Mouse (Mus musculus) midbrain, embryonic 12.5 days (tissue): ENCODE measurements around the gene Kdm2a. TPM values are rescaled to one million over a fixed set of nuclear protein-coding genes. Genes with fewer than 3 reads are reported as not detected.

Experiments
- ATAC-seq: fragments of 200-750 bp; cut with Nextera tagmentation; 2 replicates; pipeline ENCODE4 v1.8.0; 2017; ENCODE audit warnings: low read depth, moderate TSS enrichment, moderate library complexity; ENCODE audit not compliant: low FRiP score
- H3K27ac ChIP-seq: fragments of 300-500 bp; sonication (generic); replicated peaks from 2 replicates; pipeline ENCODE4 v1.5.1; 2016; ENCODE audit warnings: mild to moderate bottlenecking
- H3K27me3 ChIP-seq: fragments of 300-500 bp; sonication (generic); 2 replicates; pipeline ENCODE4 v1.6.1; 2016; ENCODE audit warnings: mild to moderate bottlenecking
- H3K36me3 ChIP-seq: fragments of 300-500 bp; sonication (generic); 2 replicates; pipeline ENCODE4 v1.6.1; 2016
- H3K4me1 ChIP-seq: fragments of 300-500 bp; sonication (generic); 2 replicates; pipeline ENCODE4 v1.6.1; 2016
- H3K4me2 ChIP-seq: fragments of 300-500 bp; sonication (generic); replicated peaks from 2 replicates; pipeline ENCODE4 v1.6.1; 2016; ENCODE audit warnings: mild to moderate bottlenecking, moderate library complexity
- H3K4me3 ChIP-seq: fragments of 300-500 bp; sonication (generic); 2 replicates; pipeline ENCODE4 v1.5.1; 2016; ENCODE audit warnings: mild to moderate bottlenecking
- H3K9ac ChIP-seq: fragments of 300-500 bp; sonication (generic); replicated peaks from 2 replicates; pipeline ENCODE4 v1.6.1; 2016; ENCODE audit warnings: mild to moderate bottlenecking, moderate library complexity
- H3K9me3 ChIP-seq: fragments of 300-500 bp; sonication (generic); 2 replicates; pipeline ENCODE4 v1.6.1; 2016; ENCODE audit warnings: mild to moderate bottlenecking
- WGBS: fragments of 180-500 bp; shearing (Covaris S2); methylation state at CpG from one replicate; pipeline ENCODE4 v1.1.7; 2016; 5-methylcytosine and 5-hydroxymethylcytosine counted together
- polyA plus RNA-seq: library from polyadenylated mRNA; unstranded; fragments of >200 nt; fragmentation: Nextera tagmentation; extraction: Ambion mirVana; gene quantifications from 2 replicates; pipeline ENCODE4 v1.2.1, GENCODE M21; 2016

Kdm2a gene
- polyA plus RNA-seq, 1 experiment from 2014 or later = 58.0 TPM

DNA sequence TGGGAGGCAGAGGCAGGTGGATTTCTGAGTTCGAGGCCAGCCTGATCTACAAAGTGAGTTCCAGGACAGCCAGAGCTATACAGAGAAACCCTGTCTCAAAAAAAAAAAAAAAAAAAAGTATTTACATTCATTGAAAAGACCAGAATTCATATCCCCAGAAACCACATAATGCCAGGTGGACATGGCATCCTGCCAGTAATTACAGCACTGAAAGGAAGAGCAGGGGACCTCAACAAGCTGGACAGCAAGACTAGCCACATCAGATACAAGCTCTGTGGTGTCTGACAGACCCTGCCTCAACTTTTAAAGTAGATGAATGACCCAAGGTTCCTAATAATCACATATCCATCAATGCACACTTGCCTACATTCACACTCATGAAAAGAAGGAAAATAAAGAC is 76.5 kb downstream of the Kdm2a start:
- H3K4me2 ChIP-seq = no peak overlapping the region
- H3K36me3 ChIP-seq = peaks cover 95% of the 10 kb centered on the region
- WGBS = 100% methylated on average over 1 of the region's 1 CpGs

DNA sequence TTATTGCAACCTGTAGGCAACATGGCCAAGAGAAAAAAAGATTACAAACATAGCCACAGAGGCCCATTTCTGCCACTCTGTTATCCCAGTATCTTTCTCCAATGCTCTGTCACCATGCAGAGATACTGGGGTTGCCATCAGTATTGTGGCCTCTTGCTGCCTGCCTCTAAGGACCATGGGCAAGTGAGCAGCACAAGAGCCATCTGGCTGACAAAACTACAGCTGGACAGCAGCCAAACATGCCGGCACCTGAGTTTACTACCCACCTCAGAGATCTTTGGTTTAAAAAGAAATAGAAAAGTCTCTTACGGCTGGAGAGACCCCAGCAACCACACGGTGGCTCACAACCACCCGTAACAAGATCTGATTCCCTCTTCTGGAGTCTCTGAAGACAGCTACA is 78.8 kb downstream of the Kdm2a start:
- Histone ChIP-seq H3K9me3 (no peaks in the 10 kb centered on the region), H3K27ac (no peak overlapping the region), H3K4me2 (no peak overlapping the region), H3K36me3 (peaks cover 81% of the 10 kb centered on the region), H3K4me1 (no peaks in the 10 kb centered on the region), H3K9ac (no peak overlapping the region), H3K4me3 (no peak overlapping the region), H3K27me3 (no peaks in the 10 kb centered on the region)
- 94% methylated on average over 4 of the region's 4 CpGs for WGBS
- ATAC-seq = no peak

More for the DNA sequence above, 76.5 kb downstream of the Kdm2a start:
- Histone ChIP-seq H3K9ac (no peak overlapping the region), H3K27ac (no peak overlapping the region), H3K9me3 (no peaks in the 10 kb centered on the region), H3K4me3 (no peak overlapping the region), H3K4me1 (no peaks in the 10 kb centered on the region), H3K27me3 (no peaks in the 10 kb centered on the region)
- no peak for ATAC-seq

DNA sequence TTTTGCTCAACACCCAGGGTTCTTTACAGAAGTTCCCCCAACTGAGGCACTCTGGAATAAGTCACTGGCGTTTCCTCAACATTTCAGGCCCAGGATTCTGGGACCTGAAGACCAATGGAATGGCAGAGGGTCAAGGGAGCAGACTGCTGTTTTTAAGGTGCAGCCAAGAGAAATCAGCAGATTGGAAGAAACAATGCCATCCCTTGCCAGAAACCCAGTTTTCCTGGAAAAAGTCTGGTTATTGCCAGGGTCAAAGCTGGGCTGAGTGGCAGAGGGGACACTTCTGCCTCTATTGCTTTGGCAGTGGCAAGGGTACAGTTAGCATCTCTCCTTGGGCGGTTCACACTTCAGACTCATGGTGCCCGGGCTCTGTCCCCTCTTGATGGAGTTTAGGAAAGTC is 80.9 kb downstream of the Kdm2a start:
- H3K9me3 ChIP-seq = no peaks in the 10 kb centered on the region
- WGBS = 92% methylated on average over 3 of the region's 3 CpGs
- H3K27me3 ChIP-seq = no peaks in the 10 kb centered on the region
- H3K9ac ChIP-seq = no peak overlapping the region
- H3K4me1 ChIP-seq = no peaks in the 10 kb centered on the region
- H3K4me3 ChIP-seq = no peak overlapping the region
- ATAC-seq = no peak
- H3K36me3 ChIP-seq = peaks cover 66% of the 10 kb centered on the region
- H3K27ac ChIP-seq = no peak overlapping the region
- no peak overlapping the region for H3K4me2 ChIP-seq

DNA sequence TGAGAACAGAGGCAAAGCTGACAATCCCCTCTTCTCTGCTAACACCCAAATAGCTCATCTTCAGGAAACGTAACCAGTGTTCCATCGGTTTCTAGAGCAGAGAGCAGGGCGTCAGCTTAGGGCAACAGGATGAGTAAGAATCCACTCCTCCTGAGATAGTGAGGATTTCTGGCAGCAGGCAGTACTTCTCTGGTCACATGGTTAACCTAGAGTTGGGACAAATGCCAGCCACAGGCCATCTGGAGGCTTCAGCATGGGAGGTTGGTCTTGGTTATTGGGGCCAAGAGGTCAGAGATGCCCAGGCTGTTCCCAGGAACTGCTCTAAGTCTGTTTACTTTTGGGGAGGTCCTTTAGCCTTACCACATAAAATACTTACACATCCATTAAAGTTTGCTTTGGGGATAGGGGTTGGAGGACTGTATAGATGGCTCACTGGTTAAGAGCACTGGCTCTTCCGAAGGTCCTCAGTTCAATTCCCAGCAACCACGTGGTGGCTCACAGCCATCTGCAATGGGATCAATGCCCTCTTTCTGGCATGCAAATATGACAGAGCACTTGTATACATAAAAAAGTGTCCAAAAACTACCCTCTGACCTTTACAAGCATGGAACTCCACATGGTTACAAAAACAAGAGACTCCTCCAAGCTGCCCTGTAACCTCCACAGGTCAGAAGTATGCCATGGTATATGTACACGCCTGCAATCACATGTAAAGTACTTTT is 82.7 kb downstream of the Kdm2a start:
- Histone ChIP-seq H3K4me2 (no peak overlapping the region), H3K9ac (no peak overlapping the region), H3K4me1 (no peaks in the 10 kb centered on the region), H3K27me3 (no peaks in the 10 kb centered on the region), H3K4me3 (no peak overlapping the region), H3K27ac (no peak overlapping the region), H3K9me3 (no peaks in the 10 kb centered on the region), H3K36me3 (peaks cover 51% of the 10 kb centered on the region)
- ATAC-seq = no peak
- WGBS = 83% methylated on average over 6 of the region's 6 CpGs

DNA sequence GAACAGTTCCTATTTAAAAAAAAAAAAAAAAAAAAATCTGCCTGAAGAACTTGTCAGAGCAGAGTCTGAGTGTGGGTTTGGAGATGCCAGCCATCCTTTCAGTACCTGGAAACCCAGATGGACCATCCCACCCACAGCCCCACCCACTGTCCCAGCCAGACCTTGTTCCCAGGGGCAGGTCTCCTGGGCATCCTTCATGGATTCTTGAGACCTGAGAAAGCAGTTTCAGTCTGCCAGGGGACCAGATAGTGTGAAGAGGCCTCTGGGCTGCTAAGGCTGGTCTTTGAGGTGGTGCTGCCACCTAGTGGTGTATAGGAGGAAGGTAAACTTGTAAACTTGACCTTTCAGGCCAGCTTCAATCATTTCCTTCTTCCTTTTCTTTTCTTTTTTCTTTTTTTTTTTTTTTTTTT is 88.3 kb downstream of the Kdm2a start:
- Histone ChIP-seq H3K9ac (no peak overlapping the region), H3K4me1 (peaks cover 10% of the 10 kb centered on the region), H3K9me3 (no peaks in the 10 kb centered on the region), H3K27me3 (no peaks in the 10 kb centered on the region), H3K36me3 (peaks cover 7% of the 10 kb centered on the region), H3K4me3 (no peak overlapping the region), H3K4me2 (no peak overlapping the region), H3K27ac (no peak overlapping the region)
- no peak for ATAC-seq

DNA sequence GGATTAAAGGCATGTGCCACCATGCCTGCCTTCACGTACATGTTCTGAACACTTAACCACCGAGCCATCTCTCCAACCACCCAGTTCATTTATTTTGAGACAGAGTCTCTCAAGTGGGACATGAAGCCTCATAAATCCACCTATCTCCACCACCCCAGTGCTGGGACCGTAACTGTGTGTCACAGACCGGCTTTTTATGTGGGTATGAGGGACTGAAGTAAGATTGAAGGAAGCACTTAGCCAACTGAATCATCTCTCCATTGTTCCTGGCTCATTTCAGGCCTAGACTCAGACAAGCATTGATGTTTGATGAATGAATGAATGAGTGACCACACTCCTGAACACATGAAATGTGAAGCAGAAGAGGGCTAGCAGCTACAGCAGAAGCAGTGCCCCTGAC is 88.8 kb downstream of the Kdm2a start:
- H3K36me3 ChIP-seq = peaks cover 7% of the 10 kb centered on the region
- no peak overlapping the region for H3K9ac ChIP-seq
- 94% methylated on average over 4 of the region's 4 CpGs for WGBS
- H3K27ac ChIP-seq = no peak overlapping the region
- H3K27me3 ChIP-seq = no peaks in the 10 kb centered on the region
- H3K9me3 ChIP-seq = no peaks in the 10 kb centered on the region
- H3K4me1 ChIP-seq = peaks cover 15% of the 10 kb centered on the region
- no peak overlapping the region for H3K4me3 ChIP-seq
- no peak for ATAC-seq
- no peak overlapping the region for H3K4me2 ChIP-seq

DNA sequence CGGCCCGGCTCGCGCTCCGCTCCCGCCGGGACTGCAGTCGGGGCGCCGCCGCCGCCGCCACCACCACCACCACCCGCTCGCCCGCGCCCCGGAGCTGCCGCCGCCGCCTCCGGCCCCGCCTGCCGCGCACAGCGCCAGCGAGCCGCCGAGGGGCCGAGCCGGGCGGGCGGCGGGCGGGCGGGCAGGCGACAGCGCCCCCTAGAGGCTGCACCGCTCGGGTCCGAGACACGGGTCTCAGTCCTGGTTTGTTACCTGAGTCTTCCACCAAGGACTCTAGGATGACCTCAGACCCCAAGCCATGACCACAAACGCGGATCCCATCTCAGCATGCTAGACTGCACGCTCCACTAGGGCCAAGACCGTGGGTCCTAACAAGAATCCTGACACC is 91.9 kb downstream of the Kdm2a start, which contains the start of gene Grk2:
Gene Grk2 (minus strand): TSS at position 33 of the 388 bp plus-strand sequence.
- Histone ChIP-seq H3K27ac (peak within 1 kb of the TSS; percentile 73), H3K9ac (peak within 1 kb of the TSS; percentile 95), H3K27me3 (no peaks in the 10 kb centered on the region), H3K4me1 (peaks cover 46% of the 10 kb centered on the region), H3K4me2 (peak within 1 kb of the TSS; percentile 78), H3K36me3 (no peaks in the 10 kb centered on the region), H3K9me3 (no peaks in the 10 kb centered on the region), H3K4me3 (peak within 1 kb of the TSS; percentile 95)
- peak; percentile 84 for ATAC-seq
- WGBS = 7% methylated on average over 4 of the region's 46 CpGs

DNA sequence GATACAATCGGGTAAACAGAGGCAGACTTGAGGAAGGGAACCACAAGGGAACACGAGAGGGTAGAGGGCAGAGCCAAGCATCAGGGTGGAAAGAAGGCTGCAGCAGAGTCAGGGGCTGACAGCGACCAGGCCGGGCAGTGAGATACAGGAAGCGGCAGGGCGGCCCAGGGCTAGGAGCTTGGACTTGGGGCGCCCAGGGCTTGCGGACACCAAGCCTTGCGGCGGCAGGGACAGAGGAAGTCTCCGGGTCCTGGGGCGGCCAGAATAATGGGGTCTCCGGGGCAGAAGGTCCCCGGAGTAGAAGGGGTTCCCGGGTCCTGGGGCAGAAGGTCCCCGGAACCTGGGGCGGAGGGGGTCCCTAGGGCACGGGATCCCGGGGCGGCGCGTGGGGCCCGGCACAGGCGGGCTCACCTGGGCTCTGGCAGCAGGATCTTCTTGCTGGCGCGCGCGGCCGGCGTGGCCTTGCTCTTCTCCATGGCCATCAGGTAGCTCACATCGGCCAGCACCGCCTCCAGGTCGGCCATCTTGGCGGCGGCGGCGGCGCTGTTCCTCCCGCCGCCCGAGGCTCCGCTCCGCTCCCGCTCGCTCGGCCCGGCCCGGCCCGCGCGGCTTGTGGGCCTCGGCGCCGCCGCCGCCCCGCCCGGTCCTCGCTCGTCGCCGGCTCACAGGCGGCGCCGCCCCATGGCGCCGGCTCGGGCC is 92.4 kb downstream of the Kdm2a start:
- Histone ChIP-seq H3K27me3 (no peaks in the 10 kb centered on the region), H3K27ac (peak overlapping the region; percentile 73), H3K4me3 (peak overlapping the region; percentile 95), H3K36me3 (no peaks in the 10 kb centered on the region), H3K9ac (peak overlapping the region; percentile 95), H3K9me3 (no peaks in the 10 kb centered on the region), H3K4me1 (peaks cover 48% of the 10 kb centered on the region), H3K4me2 (peak overlapping the region; percentile 78)
- under 1% methylated on average over 47 of the region's 68 CpGs for WGBS
- peak; percentile 76 for ATAC-seq

DNA sequence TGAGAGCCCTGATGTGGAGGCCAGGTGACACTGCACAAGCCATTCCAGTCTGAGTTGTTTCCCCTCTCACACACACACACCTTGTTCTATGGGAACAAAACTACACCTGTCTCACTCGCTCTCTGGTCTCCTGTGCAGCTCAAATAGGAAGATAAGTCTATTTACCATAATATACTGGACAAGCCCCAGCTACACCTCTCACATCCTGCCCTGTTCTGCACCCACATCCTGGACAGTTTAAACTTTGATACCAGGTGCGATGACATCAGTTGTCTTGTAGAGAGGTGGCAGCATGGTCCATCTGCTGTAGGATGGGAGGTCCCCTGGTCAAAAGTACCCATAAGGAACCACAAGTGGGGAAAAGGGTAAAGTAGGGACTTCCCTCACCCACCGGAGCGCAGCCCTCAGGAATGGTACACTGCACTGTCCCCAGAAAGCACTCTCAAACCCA is 93.2 kb downstream of the Kdm2a start:
- H3K4me1 ChIP-seq = peaks cover 48% of the 10 kb centered on the region
- 63% methylated on average over 4 of the region's 4 CpGs for WGBS
- ATAC-seq = no peak

DNA sequence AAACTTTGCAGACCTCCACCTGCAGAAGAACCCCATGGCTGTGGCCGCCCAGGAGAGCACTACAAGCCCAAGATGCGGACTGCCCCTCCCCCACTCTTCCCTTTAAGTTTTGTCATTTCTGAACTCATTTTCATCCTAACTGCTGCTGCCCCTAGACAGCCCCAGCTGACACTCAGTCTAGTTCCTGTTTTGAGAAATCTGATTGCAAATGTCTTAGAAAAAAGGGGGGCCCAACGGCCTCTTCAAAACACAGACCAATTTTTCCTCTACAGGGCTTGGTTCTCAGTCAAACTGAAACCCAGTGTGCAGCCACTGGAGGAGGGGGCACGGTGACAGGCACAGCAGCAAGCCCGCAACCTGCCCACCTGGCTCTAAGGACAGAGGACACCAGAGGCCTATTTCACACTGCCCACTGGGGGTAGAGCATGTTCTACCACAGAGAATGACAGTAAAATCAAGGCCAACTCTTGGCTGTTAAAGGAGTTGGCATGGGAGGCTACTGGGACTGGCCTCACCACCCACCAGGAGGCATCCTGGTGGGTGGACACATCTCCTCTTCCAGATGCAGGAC is 93.7 kb downstream of the Kdm2a start:
- Histone ChIP-seq H3K9ac (peak overlapping the region; percentile 95), H3K9me3 (no peaks in the 10 kb centered on the region), H3K27ac (no peak overlapping the region), H3K4me2 (peak overlapping the region; percentile 78), H3K4me3 (peak overlapping the region; percentile 95), H3K4me1 (peaks cover 48% of the 10 kb centered on the region), H3K36me3 (no peaks in the 10 kb centered on the region), H3K27me3 (no peaks in the 10 kb centered on the region)
- no peak for ATAC-seq
- 79% methylated on average over 5 of the region's 5 CpGs for WGBS

More for the DNA sequence above, 93.2 kb downstream of the Kdm2a start:
- Histone ChIP-seq H3K27ac (no peak overlapping the region), H3K4me2 (peak overlapping the region; percentile 78), H3K9me3 (no peaks in the 10 kb centered on the region), H3K36me3 (no peaks in the 10 kb centered on the region), H3K27me3 (no peaks in the 10 kb centered on the region), H3K4me3 (peak overlapping the region; percentile 95), H3K9ac (peak overlapping the region; percentile 95)

DNA sequence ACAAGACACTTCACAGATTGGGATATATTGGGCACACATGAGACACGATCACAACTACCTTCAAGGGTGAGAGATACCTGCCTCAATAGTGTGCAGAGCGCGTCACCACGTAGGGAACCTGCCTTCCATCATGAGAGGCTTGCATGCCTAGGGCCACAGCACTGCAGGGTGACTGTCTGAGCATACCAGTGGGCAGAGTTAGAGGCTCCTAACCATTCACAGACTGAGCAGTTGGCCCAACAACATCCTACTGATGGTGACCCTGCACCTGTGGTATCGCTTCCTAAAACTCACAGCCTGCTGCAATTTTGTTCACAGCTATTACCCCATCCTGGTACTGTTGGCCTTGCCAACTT is 94.5 kb downstream of the Kdm2a start:
- 94% methylated on average over 5 of the region's 5 CpGs for WGBS
- Histone ChIP-seq H3K9ac (no peak overlapping the region), H3K4me2 (0 out of 2 replicates have a peak overlapping the region, but pooled peaks have one; percentile 7)

DNA sequence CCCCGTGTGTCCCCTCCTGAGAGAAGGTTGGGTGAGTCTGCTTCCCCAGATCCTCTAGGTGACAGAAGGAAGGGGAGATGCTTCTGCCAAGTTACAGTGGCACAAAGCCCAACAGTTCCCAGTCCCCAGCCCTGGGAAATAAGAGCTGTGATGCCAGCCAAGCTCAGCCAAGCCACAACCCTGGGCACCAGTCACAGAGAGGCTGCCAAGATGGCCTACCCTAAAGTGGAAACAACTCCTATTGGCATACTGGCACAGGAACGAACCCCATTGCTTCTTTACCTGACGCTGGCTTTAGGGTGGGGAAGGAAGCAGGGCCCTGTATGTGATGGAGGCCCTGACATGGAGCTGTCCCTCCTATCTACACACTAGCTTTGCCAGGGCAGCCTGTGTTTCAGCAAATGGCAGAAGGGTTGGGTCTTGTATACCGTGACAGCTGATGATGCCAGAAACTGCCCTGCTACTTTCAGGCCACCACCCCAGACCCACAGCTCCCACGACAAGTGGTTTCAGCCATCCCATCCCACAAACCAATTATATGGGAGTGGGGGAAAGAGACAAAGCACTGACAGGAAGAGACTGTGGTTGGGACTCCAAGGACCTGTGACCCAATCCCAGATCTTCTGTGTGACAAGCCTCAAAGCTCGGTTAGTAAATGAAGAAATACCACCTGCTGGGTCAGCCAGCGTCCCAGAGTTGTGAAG is 95.0 kb downstream of the Kdm2a start:
- Histone ChIP-seq H3K4me1 (peaks cover 48% of the 10 kb centered on the region), H3K27ac (peak overlapping the region; percentile 76; the same call in 1 of the 2 replicates), H3K27me3 (no peaks in the 10 kb centered on the region), H3K36me3 (no peaks in the 10 kb centered on the region), H3K9me3 (no peaks in the 10 kb centered on the region), H3K4me3 (no peak overlapping the region), H3K4me2 (peak overlapping the region; percentile 22), H3K9ac (no peak overlapping the region)
- WGBS = 78% methylated on average over 7 of the region's 7 CpGs
- ATAC-seq = no peak

More for the DNA sequence above, 94.5 kb downstream of the Kdm2a start:
- H3K4me3 ChIP-seq = no peak overlapping the region
- H3K9me3 ChIP-seq = no peaks in the 10 kb centered on the region
- H3K27me3 ChIP-seq = no peaks in the 10 kb centered on the region
- no peaks in the 10 kb centered on the region for H3K36me3 ChIP-seq
- H3K4me1 ChIP-seq = peaks cover 48% of the 10 kb centered on the region
- H3K27ac ChIP-seq = no peak overlapping the region
- ATAC-seq = no peak
